Mouse (Mus musculus): ENCODE results near the gene Gm9970. TPM values are rescaled to one million over a fixed set of nuclear protein-coding genes. Genes with fewer than 3 reads are reported as not detected.

Gm9970 gene
- polyA plus RNA-seq, 1 experiment: 86.1 TPM

GRCm38 (mm10) chr5:31193631-31194281 is 47.3 kb downstream of the Gm9970 start:
- Histone ChIP-seq H3K27ac (ENCODE audit: control insufficient read depth, insufficient read depth, low read depth, low read length) (peak overlapping the region; percentile 77), H3K27me3 (ENCODE audit: control insufficient read depth, insufficient read depth, low read length) (no peaks in the 10 kb centered on the region), H3K4me1 (ENCODE audit: control insufficient read depth, insufficient read depth, low read length) (peaks cover 6% of the 10 kb centered on the region), H3K4me3 (ENCODE audit: control insufficient read depth, low read depth, low read length) (peak overlapping the region; percentile 93), H3K36me3 (ENCODE audit: control insufficient read depth, insufficient read depth, low read length) (no peaks in the 10 kb centered on the region; the same call in none of the 2 replicates)
- no peak for TF ChIP-seq CTCF (IDR thresholded peaks at IDR 0.05; ENCODE audit: control insufficient read depth, insufficient read depth, insufficient replicate concordance, low read depth, low read length)
- TF ChIP-seq POLR2A (IDR thresholded peaks at IDR 0.05; ENCODE audit: control insufficient read depth, low read depth, low read length): no peak

GRCm38 (mm10) chr5:31192939-31193630 is 47.9 kb downstream of the Gm9970 start, which contains the start of the genes Snx17 and Eif2b4:
Gene Snx17 (plus strand): TSS chr5:31193227.
Gene Eif2b4 (minus strand): TSS chr5:31193430.
- H3K4me1 ChIP-seq (ENCODE audit: control insufficient read depth, insufficient read depth, low read length): peaks cover 6% of the 10 kb centered on the region
- H3K27me3 ChIP-seq (ENCODE audit: control insufficient read depth, insufficient read depth, low read length): no peaks in the 10 kb centered on the region
- H3K4me3 ChIP-seq (ENCODE audit: control insufficient read depth, low read depth, low read length): peak within 1 kb of the TSS; percentile 93
- no peaks in the 10 kb centered on the region; the same call in none of the 2 replicates for H3K36me3 ChIP-seq (ENCODE audit: control insufficient read depth, insufficient read depth, low read length)
- TF ChIP-seq CTCF (IDR thresholded peaks at IDR 0.05; ENCODE audit: control insufficient read depth, insufficient read depth, insufficient replicate concordance, low read depth, low read length) (0 out of 2 replicates have a peak, but pooled peaks have one; percentile 13), POLR2A (IDR thresholded peaks at IDR 0.05; ENCODE audit: control insufficient read depth, low read depth, low read length) (peak; percentile 83)
- peak within 1 kb of the TSS; percentile 77 for H3K27ac ChIP-seq (ENCODE audit: control insufficient read depth, insufficient read depth, low read depth, low read length)

GRCm38 (mm10) chr5:31192045-31192938 is 48.7 kb downstream of the Gm9970 start:
- H3K27ac ChIP-seq (ENCODE audit: control insufficient read depth, insufficient read depth, low read depth, low read length): peak overlapping the region; percentile 67
- H3K36me3 ChIP-seq (ENCODE audit: control insufficient read depth, insufficient read depth, low read length): no peaks in the 10 kb centered on the region; the same call in none of the 2 replicates
- TF ChIP-seq POLR2A (IDR thresholded peaks at IDR 0.05; ENCODE audit: control insufficient read depth, low read depth, low read length) (no peak), CTCF (IDR thresholded peaks at IDR 0.05; ENCODE audit: control insufficient read depth, insufficient read depth, insufficient replicate concordance, low read depth, low read length) (no peak)
- H3K4me1 ChIP-seq (ENCODE audit: control insufficient read depth, insufficient read depth, low read length): peaks cover 6% of the 10 kb centered on the region
- no peaks in the 10 kb centered on the region for H3K27me3 ChIP-seq (ENCODE audit: control insufficient read depth, insufficient read depth, low read length)
- peak overlapping the region; percentile 93 for H3K4me3 ChIP-seq (ENCODE audit: control insufficient read depth, low read depth, low read length)

Other genes with a start within 250 kb of the Gm9970 start
- gene Atraid, start 192.9 kb downstream of the Gm9970 start, polyA plus RNA-seq (2012; rRNA removed): 38.7 and 47.7 TPM in 2 replicates
- 5.4 and 6.2 TPM in 2 replicates for gene Slc5a6, start 192.3 kb downstream of the Gm9970 start, polyA plus RNA-seq (2012; rRNA removed)
- gene Cad, start 186.5 kb downstream of the Gm9970 start, polyA plus RNA-seq (2012; rRNA removed): 11.2 and 14.0 TPM in 2 replicates
- gene Dnajc5g, start 134.9 kb downstream of the Gm9970 start, polyA plus RNA-seq (2012; rRNA removed): 172 and 183 TPM in 2 replicates
- gene Slc30a3, start 133.0 kb downstream of the Gm9970 start, polyA plus RNA-seq (2012; rRNA removed): 311 and 315 TPM in 2 replicates
- 9.8 and 11.1 TPM in 2 replicates for gene Trim54, start 124.5 kb downstream of the Gm9970 start, polyA plus RNA-seq (2012; rRNA removed)
- gene Ucn, start 102.4 kb downstream of the Gm9970 start, polyA plus RNA-seq (2012; rRNA removed): 0.57 and 1.4 TPM in 2 replicates
- 11.2 and 14.3 TPM in 2 replicates for gene Mpv17, start 87.0 kb downstream of the Gm9970 start, polyA plus RNA-seq (2012; rRNA removed)
- 7.3 and 9.7 TPM in 2 replicates for gene Gm29609, start 61.3 kb downstream of the Gm9970 start, polyA plus RNA-seq (2012; rRNA removed)
- 47.2 and 49.0 TPM in 2 replicates for gene Gtf3c2, start 61.1 kb downstream of the Gm9970 start, polyA plus RNA-seq (2012; rRNA removed)
- 22.2 and 24.8 TPM in 2 replicates for gene Snx17, start 48.0 kb downstream of the Gm9970 start, polyA plus RNA-seq (2012; rRNA removed)
- gene Eif2b4, start 47.8 kb downstream of the Gm9970 start, polyA plus RNA-seq (2012; rRNA removed): 107 and 116 TPM in 2 replicates
- 53.2 and 60.0 TPM in 2 replicates for gene Zfp513, start 38.9 kb downstream of the Gm9970 start, polyA plus RNA-seq (2012; rRNA removed)
- 392 and 429 TPM in 2 replicates for gene Ppm1g, start 20.5 kb downstream of the Gm9970 start, polyA plus RNA-seq (2012; rRNA removed)
- 62.5 and 64.2 TPM in 2 replicates for gene Nrbp1, start 368 bp downstream of the Gm9970 start, polyA plus RNA-seq (2012; rRNA removed)
- 20.9 and 23.1 TPM in 2 replicates for gene Krtcap3, start 10.5 kb upstream of the Gm9970 start, polyA plus RNA-seq (2012; rRNA removed)
- gene Ift172, start 49.9 kb upstream of the Gm9970 start, polyA plus RNA-seq (2012; rRNA removed): 439 and 454 TPM in 2 replicates
- gene Fndc4, start 54.8 kb upstream of the Gm9970 start, polyA plus RNA-seq (2012; rRNA removed): 1.4 and 2.0 TPM in 2 replicates
- 0.53 and 0.55 TPM in 2 replicates for gene Gckr, start 56.2 kb upstream of the Gm9970 start, polyA plus RNA-seq (2012; rRNA removed)
- gene Zfp512, start 211.2 kb upstream of the Gm9970 start, polyA plus RNA-seq (2012; rRNA removed): 9.1 and 9.2 TPM in 2 replicates
- 4.9 and 5.4 TPM in 2 replicates for gene 4930548H24Rik, start 244.5 kb upstream of the Gm9970 start, polyA plus RNA-seq (2012; rRNA removed)